Mouse (Mus musculus) layer of hippocampus, adult 18-20 months (tissue): ENCODE measurements at regions not wholly inside any gene's neighbourhood (a gene's known extent, or its start where the extent isn't known, plus 50 kb on each side); places are given as distances from the start of the nearest gene placed in this dataset.
A peak's percentile ranks its signal among the peaks of the same experiment; 100 is the strongest.

Source experiments
- DNase-seq, 2 experiments: peaks; one replicate each; pipeline ENCODE4 v3.0.0; 2022; ENCODE audit warnings: low spot score in 2 of 2

GRCm38 (mm10) chr12:68688262-68688661 lies 470.7 kb downstream of the Rps29 start:
- DNase-seq = no peak

DNA sequence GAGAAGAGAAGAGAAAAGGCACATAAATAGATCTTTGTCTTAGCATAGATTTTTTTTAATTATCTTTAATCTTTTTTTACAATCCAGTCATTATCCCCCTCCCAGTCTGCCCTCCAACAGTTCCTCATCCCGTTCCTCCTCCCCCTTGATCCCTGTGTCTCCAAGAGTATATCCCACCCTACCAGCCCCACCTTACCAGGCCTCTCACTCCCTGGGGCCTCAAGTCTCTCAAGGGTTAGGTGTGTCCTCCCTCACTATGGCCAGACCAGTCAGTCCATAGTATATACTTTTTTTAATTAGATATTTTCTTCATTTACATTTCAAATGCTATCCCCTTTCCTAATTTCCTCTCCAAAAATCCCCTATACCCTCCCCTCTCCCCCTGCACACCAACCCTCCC lies 475.1 kb downstream of the Rps29 start:
- no peak for DNase-seq

- DNase-seq = no peak
Observed at GRCm38 (mm10) chr12:68683176-68683575, 475.8 kb downstream of the Rps29 start.

- DNase-seq = no peak
Observed at GRCm38 (mm10) chr12:68680668-68681067, 478.3 kb downstream of the Rps29 start.

- no peak for DNase-seq
Observed at GRCm38 (mm10) chr12:68676096-68676775, 482.8 kb downstream of the Rps29 start.

GRCm38 (mm10) chr12:68672011-68672410 lies 487.0 kb downstream of the Rps29 start:
- no peak for DNase-seq

- no peak for DNase-seq
Observed at GRCm38 (mm10) chr12:68645901-68646585, 512.9 kb downstream of the Rps29 start.

GRCm38 (mm10) chr12:68643671-68644070 lies 515.3 kb downstream of the Rps29 start:
- DNase-seq = no peak

- no peak for DNase-seq
Observed at GRCm38 (mm10) chr12:68632441-68632840, 526.5 kb downstream of the Rps29 start.

DNA sequence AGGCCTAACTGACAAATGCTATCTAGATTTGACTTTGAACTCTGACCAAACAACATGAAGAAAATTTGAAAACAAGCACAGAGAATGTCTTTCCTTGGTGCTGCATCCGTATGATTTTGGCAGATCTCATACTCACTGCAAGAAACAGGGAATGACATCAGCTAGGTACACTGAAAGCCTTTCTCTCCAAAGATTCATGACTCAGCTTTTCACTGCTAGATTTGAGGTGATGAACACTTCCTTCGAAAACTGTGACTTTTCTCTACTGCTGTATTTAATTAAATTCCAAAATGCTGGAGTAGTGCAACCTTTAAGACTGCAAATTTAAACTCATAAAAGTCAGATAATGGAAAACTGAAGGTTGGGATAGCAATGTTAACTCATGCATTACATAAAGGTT lies 540.6 kb downstream of the Rps29 start:
- DNase-seq = no peak

- no peak for DNase-seq
Observed at GRCm38 (mm10) chr12:68605417-68606000, 553.5 kb downstream of the Rps29 start.

- no peak for DNase-seq
Observed at GRCm38 (mm10) chr12:68604524-68605299, 554.3 kb downstream of the Rps29 start.

GRCm38 (mm10) chr12:68602682-68603081 lies 556.3 kb downstream of the Rps29 start:
- DNase-seq = no peak

DNA sequence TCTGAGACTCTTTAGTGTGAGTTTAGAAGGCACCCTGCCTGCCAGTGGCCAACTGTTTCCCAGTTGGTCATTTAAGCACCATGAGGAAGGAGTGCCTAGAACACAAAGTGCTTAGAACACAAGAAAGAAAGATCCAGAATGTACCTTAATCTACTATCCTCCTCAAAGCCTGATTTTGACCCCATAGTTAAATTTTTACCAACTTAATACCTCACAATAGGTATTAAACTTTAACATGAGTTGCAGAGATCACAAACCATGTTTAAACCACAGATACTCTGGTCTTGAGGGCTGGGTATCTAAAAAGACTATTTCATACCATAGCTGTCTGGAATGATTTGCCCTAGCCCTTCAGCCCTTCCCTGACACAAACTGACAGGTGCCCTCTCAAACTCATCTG lies 557.6 kb downstream of the Rps29 start:
- DNase-seq = no peak

- peak in 1 of 2 experiments; percentile 51 for DNase-seq
Observed at GRCm38 (mm10) chr12:68599681-68600596, 559.0 kb downstream of the Rps29 start.

GRCm38 (mm10) chr12:68599016-68599616 lies 559.9 kb downstream of the Rps29 start:
- no peak for DNase-seq

- DNase-seq = no peak
Observed at GRCm38 (mm10) chr12:68585524-68585872, 573.5 kb downstream of the Rps29 start.

DNA sequence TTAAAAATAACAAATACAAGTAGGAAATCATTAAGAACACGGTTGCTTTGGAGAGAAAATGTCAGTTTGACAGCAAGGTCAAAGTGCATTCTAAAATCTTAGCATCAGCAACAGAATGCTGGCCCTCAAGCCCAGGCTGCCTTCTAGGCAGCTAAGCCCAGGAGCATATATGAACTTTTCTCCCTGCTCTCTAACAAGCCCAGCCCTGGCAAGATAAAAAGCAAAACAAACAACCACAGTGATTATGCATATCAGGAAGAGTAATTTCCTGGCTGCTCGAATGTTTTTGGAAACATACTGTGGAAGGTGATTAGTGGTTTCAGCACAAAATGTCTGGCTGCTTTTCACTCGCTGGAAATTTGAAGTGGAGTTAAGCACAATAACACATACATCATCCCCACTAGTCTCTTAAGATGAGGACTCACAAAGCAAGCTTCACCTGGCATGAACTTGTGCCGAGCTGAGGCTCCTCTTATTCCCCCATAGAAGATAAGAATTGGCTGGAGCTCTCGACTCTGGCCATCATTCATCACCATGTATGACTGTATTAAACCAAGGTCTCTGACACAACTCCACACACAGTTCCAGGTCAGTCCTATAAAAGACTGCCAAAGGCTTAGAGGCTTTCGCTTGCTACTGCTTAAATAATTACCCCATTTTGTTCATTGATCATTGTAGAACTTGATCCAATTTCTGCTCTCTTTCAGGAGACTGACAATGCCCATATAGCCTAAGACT lies 574.0 kb downstream of the Rps29 start:
- DNase-seq = no peak

GRCm38 (mm10) chr12:68579909-68580308 lies 579.1 kb downstream of the Rps29 start:
- no peak for DNase-seq

DNA sequence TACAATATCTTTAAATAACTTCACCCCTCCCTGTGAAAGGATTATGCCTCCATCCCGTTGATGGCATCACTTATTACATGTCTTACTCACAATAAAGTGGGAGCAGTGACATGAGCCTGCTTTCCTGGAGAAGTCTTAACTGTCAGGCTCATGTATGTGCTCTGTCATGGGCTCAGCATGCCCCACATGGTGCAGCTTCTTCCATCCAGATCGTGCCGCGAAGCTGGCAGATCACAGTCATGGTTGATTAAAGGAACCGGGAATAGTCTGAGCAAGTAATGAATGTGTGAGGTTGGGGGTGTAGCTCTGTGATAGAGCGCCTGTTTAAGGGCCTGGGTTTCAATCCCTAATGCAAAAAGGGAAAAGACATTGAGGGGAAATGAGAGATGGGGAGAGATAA lies 581.5 kb downstream of the Rps29 start:
- no peak for DNase-seq
